Mouse (Mus musculus) thymus, postnatal 4 days (tissue): ENCODE measurements at regions not wholly inside any gene's neighbourhood (a gene's known extent, or its start where the extent isn't known, plus 50 kb on each side); places are given as distances from the start of the nearest gene placed in this dataset.

Experiments used
- DNase-seq: peaks from one replicate; pipeline ENCODE4 v3.0.0; 2021

GRCm38 (mm10) chr9:92865822-92866221 is 323.8 kb downstream of the Plod2 start:
- no peak for DNase-seq

DNA sequence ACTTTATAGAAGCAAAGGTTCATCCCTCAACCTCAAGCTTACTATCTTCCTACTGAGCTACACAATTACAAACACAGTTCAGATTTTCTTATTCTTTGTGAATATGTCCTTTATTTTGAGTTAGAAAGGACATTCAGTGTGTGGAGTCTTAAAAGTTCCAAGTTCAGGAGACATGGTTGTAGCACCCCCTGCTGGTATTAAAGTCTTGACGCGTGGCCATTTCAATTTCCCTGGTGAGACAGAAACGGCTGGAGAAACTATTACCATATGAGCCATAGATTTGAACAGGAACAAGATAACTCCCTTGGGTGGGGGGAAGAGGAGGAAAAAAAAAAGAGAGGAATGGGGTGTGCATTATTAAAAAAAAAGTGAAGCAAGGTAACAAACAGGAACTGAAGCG is 336.6 kb downstream of the Plod2 start:
- peak; percentile 12 for DNase-seq

DNA sequence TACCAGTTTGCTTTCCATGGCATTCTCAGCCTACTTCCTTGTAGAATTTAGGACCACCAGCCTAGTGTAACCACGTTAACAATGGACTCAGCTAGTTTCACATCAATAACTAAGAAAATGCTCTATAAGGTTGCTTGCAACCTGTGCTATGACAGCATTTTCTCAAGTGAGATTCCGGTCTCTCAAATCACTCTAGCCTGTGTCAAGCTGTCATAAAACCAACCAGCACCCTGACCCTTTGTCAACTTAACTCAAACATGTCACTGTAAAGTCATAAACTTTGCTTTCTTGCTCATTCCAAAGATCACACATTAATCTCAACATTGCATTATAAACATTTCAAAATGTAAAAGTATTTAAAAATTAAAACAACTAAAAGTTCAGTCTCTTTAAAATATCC is 337.8 kb downstream of the Plod2 start:
- DNase-seq, result no peak

DNA sequence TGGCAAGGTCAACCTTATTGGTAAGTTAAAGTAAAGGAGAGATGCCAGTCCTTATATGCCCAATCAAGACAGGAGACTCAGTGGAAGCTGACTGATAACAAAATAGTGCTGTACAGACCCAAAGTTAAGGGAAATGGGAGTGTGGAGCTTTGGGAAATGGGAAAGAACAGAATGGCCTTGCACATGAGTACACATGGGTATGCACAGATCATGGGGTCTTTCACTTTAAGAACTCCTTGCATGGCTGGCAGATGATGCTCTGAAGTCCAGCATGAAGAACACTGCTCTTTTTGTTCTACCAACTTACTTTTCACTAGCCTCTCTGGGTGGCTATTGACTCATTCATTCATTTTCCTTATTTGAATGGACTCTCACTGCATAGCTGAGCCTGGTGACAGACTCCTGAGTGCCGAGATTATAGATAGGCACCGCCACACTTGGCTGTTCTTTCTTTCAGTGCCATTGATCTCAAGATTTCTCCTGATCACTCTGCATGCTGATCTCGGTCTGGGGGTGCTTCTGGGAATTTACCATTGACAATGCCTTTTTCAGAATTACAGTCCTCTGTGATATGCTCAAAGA is 340.3 kb downstream of the Plod2 start:
- no peak for DNase-seq

DNA sequence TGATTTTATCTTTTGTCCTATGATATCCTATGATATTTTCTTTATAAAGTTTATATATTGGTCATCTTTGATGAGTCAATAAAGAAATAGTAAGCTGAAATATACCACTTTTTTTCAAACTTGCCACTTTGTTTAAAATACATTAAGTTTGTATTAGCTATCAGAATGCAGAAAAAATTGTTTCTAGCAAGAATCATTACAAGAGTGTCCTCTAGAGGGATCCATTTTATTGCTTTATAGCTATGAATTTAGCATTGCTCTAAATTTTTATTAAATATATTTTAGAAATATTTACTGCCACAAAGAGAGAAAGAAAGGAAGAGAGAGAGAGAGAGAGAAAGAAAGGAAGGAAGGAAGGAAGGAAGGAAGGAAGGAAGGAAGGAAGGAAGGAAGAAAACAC is 348.0 kb downstream of the Plod2 start:
- no peak for DNase-seq

GRCm38 (mm10) chr9:92899733-92900132 is 357.7 kb downstream of the Plod2 start:
- no peak for DNase-seq

- no peak for DNase-seq
Observed at GRCm38 (mm10) chr9:92907102-92907501, 365.1 kb downstream of the Plod2 start.

DNA sequence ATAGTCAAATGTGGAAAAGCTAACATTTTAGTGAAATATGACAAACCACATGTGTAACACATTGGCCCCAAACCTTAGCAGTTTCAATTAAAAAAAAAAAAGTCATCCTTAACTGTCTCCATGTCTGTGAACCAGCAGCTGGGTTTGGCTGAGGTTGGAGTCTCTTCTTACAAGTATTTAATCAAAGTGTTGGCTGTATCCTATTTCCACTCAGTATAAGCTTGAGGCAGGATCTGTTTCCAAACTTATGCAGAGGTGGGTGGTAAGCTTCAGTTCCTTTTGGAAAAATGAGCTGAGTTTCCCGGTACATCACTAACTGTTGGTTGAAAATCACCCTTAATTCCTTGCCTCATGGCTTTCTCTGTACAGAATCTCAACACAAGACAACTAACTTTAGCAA is 377.4 kb downstream of the Plod2 start:
- no peak for DNase-seq

- DNase-seq, result no peak
Observed at GRCm38 (mm10) chr9:92930231-92930966, 388.4 kb downstream of the Plod2 start.

DNA sequence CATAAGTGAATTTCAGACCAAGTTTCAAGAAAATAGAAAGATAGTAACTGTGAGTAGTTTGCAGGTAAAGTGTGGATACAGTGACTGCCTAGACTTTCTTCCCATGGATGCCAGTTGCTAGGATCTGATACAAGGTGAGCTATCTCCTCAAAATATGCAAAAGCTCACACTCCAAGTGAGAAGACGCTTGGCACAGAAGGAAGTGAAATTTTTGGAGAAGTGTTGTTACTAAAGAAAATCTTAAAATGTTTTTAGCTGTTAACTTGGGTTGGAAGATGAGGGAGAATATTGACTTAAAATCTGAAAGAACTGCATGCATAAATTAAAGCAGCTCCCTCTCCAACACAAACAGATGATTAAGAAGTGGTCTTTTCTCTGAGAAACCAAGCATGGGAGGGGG is 395.8 kb downstream of the Plod2 start:
- DNase-seq, result no peak

GRCm38 (mm10) chr9:92950092-92950491 is 408.1 kb downstream of the Plod2 start:
- no peak for DNase-seq

- no peak for DNase-seq
Observed at GRCm38 (mm10) chr9:92963275-92963674, 421.3 kb downstream of the Plod2 start.

- no peak for DNase-seq
Observed at GRCm38 (mm10) chr9:92991759-92992158, 449.7 kb downstream of the Plod2 start.

DNA sequence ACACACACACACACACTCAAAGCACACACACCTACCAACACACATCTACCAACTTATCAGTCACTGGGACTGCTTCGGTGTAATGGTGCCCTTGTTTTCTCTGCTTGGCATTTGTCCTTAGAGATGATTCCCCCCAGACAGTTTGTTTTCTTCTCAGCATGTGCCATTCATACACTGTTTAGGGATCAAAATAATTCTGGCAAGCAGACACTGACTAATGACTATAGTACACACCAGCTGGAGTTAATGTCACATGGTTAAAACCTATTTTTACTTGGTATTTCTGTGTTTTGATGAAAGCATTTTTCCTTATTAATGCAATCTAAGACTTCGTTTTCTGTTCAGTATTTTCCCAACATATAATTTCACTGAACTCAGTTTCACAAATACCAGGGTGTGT is 454.1 kb downstream of the Plod2 start:
- DNase-seq, result no peak

GRCm38 (mm10) chr9:93005182-93005953 is 463.3 kb downstream of the Plod2 start:
- DNase-seq, result no peak

DNA sequence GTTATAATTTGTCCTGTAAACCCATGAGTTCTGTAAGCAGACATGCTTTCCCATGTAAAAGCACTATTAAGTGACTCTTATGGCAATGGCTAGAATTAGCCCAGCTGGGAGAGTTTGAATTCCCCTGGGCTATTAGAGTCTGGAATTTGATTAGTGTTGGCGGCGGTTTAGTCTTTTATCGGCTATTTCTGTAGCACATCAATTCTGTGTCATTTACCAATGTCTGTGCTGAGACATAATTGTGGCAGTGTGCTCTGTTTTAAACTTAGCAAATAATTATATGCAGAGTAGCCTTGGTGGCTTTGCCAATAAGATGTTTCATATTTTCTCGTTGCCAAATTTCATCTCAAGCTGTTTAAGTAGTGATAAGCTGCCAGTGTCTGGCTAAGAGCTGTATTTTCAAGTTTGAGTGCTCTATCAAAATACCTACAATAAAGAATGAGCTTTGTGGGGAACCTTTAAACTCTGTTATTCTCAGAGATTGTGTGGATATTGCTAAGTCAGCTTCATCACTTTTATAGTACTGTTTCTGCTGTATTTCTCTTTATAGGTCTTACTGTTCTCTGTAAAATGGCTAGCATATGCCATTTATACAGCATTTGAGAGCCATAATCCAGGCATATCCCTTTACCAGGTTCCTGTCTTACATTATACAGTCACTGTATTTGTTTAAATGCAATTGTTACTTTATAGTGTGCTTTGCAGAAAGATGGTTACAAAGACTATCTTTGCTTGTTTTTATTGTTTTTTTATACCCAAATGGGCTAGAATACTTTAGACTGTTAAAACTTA is 466.7 kb downstream of the Plod2 start:
- no peak for DNase-seq

- no peak for DNase-seq
Observed at GRCm38 (mm10) chr9:93044298-93044912, 502.4 kb downstream of the Plod2 start.

DNA sequence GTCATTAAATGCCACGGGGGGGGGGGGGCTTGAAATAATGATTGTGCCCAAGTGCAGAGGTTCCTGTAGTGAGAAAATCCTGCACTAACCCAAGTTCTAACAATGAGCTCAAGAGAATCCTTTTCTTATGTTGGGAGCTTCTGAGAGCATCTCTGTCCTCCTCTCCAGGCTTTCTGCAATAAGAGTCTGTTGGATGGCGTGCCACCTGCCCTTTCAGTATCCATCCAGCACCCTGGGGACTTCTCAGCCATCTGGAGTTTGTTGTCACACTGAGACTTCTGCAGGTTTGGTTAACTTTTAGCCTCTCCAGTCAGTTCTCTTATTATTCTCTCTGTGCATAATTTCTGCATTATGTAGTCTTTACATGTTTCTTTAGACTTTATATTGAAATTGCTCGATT is 530.1 kb downstream of the Plod2 start:
- no peak for DNase-seq

GRCm38 (mm10) chr9:93083114-93083513 is 541.1 kb downstream of the Plod2 start:
- DNase-seq, result no peak

DNA sequence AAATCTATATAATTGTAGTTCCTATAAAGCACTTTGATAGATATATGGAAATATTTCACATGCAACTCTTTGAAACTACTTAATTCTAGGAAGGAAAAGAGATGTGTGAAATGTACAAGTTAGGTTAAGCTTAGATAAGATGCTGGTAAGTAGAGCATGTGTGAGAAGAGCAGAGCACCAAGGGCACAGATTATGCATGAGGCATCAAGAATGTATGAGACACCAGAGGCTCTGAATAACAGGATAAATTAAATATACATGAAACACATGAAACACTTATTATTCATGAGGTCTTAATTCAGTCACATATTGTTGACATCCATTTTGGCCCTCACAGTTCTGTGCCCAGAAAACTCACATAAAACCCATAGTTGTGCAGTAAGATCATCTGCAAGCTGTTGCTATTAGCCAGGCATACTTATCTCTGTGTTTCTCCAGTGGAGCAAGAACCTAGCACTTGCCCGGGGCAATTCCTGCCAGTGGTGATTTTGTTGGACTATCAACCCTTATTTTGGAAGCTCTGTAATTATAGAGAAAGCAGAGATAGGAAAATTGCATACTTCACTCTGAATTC is 556.1 kb downstream of the Plod2 start:
- no peak for DNase-seq

GRCm38 (mm10) chr9:93130561-93130960 is 588.5 kb downstream of the Plod2 start:
- no peak for DNase-seq

DNA sequence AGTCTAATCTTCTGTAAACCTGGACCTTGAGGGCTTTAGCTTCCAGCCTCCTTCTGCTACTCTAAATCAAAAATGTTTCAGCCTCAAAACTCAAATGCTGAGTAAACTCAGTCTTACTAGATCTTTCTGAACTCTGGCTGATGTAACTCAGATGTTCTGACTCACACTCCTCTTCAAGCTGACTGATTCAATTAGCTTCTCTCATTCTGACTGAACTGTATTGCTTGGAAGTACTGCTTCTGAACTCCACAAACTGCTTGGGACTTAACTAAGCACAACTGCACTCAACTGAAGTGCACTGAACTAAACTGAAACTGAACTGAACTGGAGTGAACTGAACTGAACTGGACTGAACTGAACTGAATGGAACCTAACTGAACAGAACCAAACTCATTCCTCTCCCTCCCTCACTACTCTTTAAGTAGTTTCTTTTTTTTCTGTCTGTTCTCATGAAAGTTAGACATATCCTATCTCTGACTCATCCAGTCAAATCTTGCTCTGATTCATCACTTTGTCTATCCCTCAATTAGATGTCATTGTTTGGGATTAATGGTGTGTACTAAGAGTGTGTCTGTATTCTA is 589.7 kb downstream of the Plod2 start:
- DNase-seq, result no peak
